Comparison of ENCODE assay signal across 9 mouse cellular contexts in the genomic region with DNA sequence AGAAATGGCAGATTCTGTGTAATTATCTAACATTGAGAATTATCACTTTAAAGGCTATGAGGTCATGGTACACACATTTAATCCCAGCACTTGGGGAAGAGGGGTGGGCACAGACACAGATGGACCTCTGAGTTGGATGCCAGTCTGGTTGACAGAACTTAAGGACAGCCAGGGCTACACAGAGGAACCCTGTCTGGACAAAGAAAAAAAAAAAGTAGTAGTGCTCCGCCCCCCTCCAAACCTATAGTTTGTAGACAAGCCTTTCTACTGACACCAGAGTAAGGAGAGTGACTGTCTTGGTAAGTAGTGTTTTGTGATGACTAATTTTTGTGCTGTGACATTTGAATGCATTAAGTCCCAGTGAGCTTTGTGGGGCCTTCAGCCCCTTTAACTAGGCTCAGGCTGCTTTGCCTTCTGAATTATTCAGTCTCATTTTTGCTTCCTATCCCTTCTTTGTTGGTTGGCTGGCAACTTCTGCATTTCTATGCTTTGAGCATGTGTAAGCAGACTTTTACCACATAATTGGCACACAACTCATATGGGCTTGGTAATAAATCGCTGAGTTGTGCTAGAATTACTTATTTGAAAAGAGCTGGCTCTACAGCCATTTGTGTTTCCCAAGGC. TPM values are rescaled to one million over a fixed set of nuclear protein-coding genes. Genes with fewer than 3 reads are reported as not detected.
DNase-seq lines count a peak whose midpoint lies in the region; ATAC-seq lines count a peak whose summit lies in the region.
"Had no signal": no experiment of that assay in that cellular context is flagged by ENCODE, and none has a peak within 500 bp of the region (broad histone marks: within the 10 kb centered on the region; RNA-seq: fewer than 3 reads in every experiment).

No protein-coding gene starts in this region.

- H3K9me3 ChIP-seq in forebrain, embryonic 15.5 days: no peaks in the 10 kb centered on the region

- peak overlapping the region; percentile 83; the same call in 1 of the 2 replicates for H3K4me3 ChIP-seq in forebrain, embryonic 15.5 days

- 0 out of 2 replicates have a peak, but pooled peaks have one; percentile 3 for ATAC-seq in forebrain, embryonic 15.5 days (replicated peaks)
- ATAC-seq in megakaryocyte, adult 5-6 weeks (ENCODE audit: poor library complexity, severe bottlenecking): peak; percentile 39
- ATAC-seq in frontal cortex, adult (ENCODE audit: low TSS enrichment): no peak

- no peaks in the 10 kb centered on the region for H3K36me3 ChIP-seq in forebrain, embryonic 15.5 days

- peak; percentile 7 for DNase-seq in embryo, embryonic 11 days
- DNase-seq in embryo, embryonic 9.5 days (ENCODE audit: extremely low spot score): no peak
- DNase-seq in A20 (ENCODE audit: low read depth, low spot score): peak; percentile 55
- no peak for DNase-seq in left cerebral cortex, adult 8-10 months (ENCODE audit: low spot score in 2 of 2)
- DNase-seq in right cerebral cortex, postnatal 4 days: no peak
- DNase-seq: thymus, postnatal 25 days had no signal

- WGBS in forebrain, embryonic 15.5 days: 24% methylated on average over 2 of the region's 2 CpGs

- H3K9ac ChIP-seq in forebrain, embryonic 15.5 days (replicated peaks): no peak overlapping the region

- peak overlapping the region; percentile 64 for H3K27ac ChIP-seq in forebrain, embryonic 15.5 days (replicated peaks)

- H3K4me2 ChIP-seq in forebrain, embryonic 15.5 days (replicated peaks): peak overlapping the region; percentile 52

- H3K27me3 ChIP-seq in forebrain, embryonic 15.5 days: no peaks in the 10 kb centered on the region

- H3K4me1 ChIP-seq in forebrain, embryonic 15.5 days: peaks cover 60% of the 10 kb centered on the region

RNA-seq across cellular contexts. Expression of gene Gdi2, which starts 3.4 kb away (rescaled TPM):
- polyA plus RNA-seq in forebrain, embryonic 15.5 days (2015; fragmentation: Nextera tagmentation; extraction: Ambion mirVana): 417 and 427 TPM in 2 replicates
- total RNA-seq in megakaryocyte, adult 5-6 weeks (2015): 654 and 710 TPM in 2 replicates
- 551 and 553 TPM in 2 replicates for total RNA-seq in megakaryocyte, adult 5-6 weeks (2017)
- 100 to 1,000 TPM; 316 to 326 (median 319) TPM for total RNA-seq in left cerebral cortex, adult 8-10 months (2022)

Comparison
In these comparisons a context has a peak if more than half of its experiments do, and no peak if none do; other contexts are left out.
1. DNase-seq: peak in embryo, embryonic 11 days (single experiment) and A20 (single experiment); none in embryo, embryonic 9.5 days (single experiment), left cerebral cortex, adult 8-10 months (0 of 2) and right cerebral cortex, postnatal 4 days (single experiment).